Mouse (Mus musculus): Measurements from ENCODE around the gene 2410131K14Rik.

2410131K14Rik gene

GRCm38 (mm10) chr5:118311251-118311650 is 66.2 kb downstream of the 2410131K14Rik start:
- no peak for DNase-seq (ENCODE audit: low spot score in 2 of 2)

- DNase-seq (ENCODE audit: low spot score in 2 of 2), result no peak
These were observed 68.7 kb downstream of the 2410131K14Rik start for GRCm38 (mm10) chr5:118313766-118314165.
